Mouse (Mus musculus) gastrocnemius, adult 2 months (tissue): ENCODE results near the gene Adcy7. TPM values are rescaled to one million over a fixed set of nuclear protein-coding genes. Genes with fewer than 3 reads are reported as not detected.

Source experiments
- DNase-seq: peaks from one replicate; pipeline ENCODE4 v3.0.0; 2022
- H3K27ac ChIP-seq: fragments of 200-600 bp; 2 replicates; pipeline ENCODE4 v1.8.1; 2022; ENCODE audit warnings: mild to moderate bottlenecking
- H3K4me3 ChIP-seq: fragments of 200-600 bp; 2 replicates; pipeline ENCODE4 v1.8.1; 2022; ENCODE audit warnings: mild to moderate bottlenecking, moderate library complexity
- CTCF ChIP-seq: fragments of 200-600 bp; IDR thresholded peaks from 2 replicates; pipeline ENCODE4 v1.8.1; 2022; ENCODE audit warnings: antibody characterized with exemption, mild to moderate bottlenecking, moderate library complexity
- intact Hi-C: fragments of 180-260 bp; cut with DNase I; formaldehyde crosslinking; loops from one replicate; pipeline ENCODE4 v1.15.1; 2025
- total RNA-seq, 2 experiments: library from RNA; stranded (reverse); gene quantifications; 2 replicates each; pipeline ENCODE4 v1.2.3; 2021

Adcy7 gene
- total RNA-seq, 2 experiments from 2014 or later = 3.4 to 6.6 TPM

DNA sequence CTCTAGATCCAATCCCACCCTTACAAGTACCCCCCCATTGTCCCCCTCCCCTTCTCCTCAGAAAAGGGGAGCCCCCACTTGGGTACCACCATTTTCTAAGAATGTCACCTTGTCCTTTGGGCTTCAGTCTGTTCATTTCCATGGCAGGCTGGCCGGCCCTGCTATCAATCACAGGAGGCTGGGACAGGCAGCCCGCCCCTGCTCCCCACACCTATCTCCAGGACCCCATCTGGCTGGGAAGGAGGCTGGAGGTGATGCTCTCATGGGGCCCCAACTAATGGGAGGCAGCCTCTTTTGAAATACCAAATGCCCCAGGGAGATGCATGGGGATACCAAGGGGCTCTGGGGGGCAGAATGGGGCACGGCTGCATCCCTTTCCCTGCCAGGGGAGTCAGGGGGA is 20.7 kb downstream of the Adcy7 start:
- no peak overlapping the region for H3K4me3 ChIP-seq
- intact Hi-C loops = no loop called here
- H3K27ac ChIP-seq = no peak overlapping the region
- TF ChIP-seq CTCF = no peak
- DNase-seq = no peak

DNA sequence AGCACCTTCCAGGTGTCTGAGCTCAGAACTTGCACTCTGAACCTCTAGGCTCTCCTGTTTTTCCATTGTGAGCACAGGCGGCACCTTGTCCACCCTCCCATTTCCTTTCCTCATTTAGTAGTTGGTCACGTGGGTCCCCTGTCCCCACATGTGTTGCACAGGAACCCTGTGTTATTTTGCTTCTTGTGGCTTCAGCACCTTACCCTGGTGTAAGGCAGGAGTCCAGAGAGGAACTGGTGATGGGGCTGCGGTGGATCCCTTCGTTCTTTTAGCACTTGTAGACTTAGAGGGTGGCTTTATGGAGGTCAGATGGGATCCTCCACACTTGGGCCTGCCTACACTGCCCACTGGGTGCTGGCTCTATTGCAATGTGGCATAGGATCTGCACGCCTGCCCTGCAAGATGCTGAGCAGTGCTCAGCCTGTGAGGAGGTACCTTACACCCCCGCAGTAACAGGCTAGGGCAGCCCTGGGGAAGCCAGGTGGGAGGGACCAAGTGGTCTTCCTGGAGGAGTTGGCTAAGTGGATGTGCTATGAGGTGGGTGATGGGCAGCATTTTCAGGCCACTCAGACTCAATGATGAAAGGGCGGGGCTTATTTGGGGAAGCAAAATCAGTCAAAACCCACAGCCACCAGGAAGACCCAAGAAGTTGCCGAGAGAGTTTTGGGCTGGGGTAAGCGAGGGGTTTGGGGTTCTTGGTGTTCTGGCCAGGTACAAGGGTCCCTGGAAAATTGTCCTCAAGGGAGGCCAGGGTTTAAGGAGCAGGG is 21.6 kb downstream of the Adcy7 start:
- Histone ChIP-seq H3K27ac (peak overlapping the region; percentile 28), H3K4me3 (peak overlapping the region; percentile 50)
- DNase-seq = no peak
- intact Hi-C loops = no loop called here
- no peak for TF ChIP-seq CTCF

DNA sequence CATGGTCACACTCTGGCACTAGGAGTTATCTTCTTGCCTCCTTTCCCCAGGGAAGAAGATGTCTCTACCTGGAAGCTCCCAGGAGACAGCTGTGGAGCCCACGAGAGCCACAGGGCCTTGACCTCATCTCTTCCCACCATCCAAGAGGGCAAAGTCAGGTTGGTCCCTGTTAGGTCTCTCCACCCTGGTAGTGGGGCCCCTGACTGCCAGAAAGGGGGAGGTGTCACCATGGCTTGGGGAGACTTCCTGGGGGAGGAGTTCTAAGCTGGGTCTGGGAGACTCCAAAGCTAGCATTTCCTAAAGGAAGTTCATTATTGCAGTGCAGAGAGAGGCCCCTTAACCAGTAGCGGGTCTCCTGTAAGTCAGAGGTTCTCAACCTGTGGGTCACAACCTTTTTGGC is 22.8 kb downstream of the Adcy7 start:
- no peak for DNase-seq
- TF ChIP-seq CTCF = no peak
- peak overlapping the region; percentile 50 for H3K4me3 ChIP-seq
- intact Hi-C loops = no loop called here
- H3K27ac ChIP-seq = no peak overlapping the region

DNA sequence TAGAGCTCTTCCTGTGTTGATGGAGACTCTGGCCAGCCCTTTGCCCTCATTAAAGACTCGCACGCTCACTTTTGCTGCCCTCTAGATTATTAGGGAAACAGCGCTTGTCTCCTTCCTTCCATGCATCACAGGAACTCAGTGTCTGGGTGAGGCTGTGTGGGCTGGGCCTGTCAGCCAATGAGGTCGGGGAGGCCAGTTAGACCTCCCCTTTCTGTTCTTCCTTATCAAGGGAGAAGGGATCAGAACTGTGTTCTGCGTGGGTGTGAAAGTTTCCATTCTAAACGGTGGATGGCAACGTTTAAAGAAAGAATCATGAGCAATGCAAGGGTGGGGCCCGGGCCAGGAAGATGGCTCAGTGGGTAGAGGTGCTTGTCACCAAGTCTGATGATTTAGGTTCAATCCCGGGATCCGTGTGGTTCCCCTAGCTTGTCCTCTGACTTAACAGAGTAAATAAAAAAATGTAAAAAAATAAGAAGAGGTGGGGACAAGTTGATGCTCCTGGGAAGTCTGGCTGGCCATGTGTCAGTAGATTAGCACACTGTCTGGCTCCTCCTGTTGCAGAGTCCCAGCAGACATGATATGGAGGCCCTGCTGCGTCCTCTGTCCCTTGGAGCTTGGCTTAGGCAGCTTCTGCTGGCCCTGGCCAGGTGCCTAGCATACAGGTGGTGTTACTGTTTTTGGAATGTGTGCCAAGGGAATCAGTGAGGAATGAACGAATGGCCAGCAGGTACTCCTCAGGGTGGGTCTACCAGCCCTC is 26.0 kb downstream of the Adcy7 start:
- DNase-seq = peak; percentile 43
- TF ChIP-seq CTCF = no peak
- H3K4me3 ChIP-seq = no peak overlapping the region
- no peak overlapping the region for H3K27ac ChIP-seq
- intact Hi-C loops = no loop called here

DNA sequence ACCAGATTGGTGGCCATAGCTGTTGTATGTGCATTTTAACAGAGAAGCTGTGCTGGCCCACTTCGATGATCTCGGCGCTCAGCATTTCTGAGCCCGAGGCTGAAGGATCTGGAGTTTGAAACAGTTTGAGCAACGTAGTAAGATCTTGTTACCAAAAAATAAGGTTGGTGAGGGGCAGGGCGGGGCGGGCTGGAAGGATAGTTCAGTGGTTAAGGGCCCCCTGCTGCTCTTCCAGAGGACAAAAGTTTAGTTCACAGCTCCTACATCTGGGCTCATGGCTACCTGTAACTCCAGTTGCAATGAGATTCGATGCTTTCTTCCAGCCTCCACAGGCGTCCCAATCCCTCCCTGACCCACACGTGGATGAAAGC is 26.5 kb downstream of the Adcy7 start:
- no peak overlapping the region for H3K27ac ChIP-seq
- intact Hi-C loops = no loop called here
- H3K4me3 ChIP-seq = no peak overlapping the region
- no peak for DNase-seq
- no peak for TF ChIP-seq CTCF

DNA sequence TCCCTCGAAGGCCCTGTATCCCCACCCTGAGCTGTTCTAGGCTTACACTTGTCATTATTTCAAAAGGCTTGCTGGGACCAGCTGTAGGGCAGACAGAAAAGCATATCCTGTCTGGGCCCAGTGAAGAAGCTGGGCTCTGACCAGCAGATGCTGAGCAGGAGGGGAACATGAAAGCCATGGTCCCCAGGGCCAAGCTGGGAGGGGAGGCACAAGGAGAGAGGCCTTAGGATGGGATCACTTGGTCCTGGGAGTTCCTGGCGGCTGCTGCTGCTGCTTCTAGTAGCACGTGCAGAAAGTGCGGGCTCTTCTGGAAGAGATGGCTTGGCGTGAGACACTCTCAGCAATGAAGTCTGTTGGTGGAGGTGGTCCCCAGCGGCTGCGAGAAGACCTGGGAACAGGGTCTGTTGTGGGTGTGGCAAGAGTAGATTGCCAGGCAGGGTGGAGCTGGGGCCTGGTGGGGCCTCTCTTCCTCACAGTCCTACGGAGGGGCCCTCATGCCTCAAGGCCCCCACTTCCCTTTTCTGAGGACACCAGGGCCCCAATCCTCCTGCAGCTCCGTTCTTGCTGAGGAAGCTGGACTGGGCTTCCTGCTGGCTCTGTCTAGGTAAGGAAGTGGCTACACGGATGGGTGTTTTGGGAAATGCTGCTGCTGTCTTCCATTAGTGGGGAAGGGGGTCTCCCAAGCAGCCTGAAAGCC is 27.9 kb downstream of the Adcy7 start:
- TF ChIP-seq CTCF = no peak
- no peak overlapping the region for H3K4me3 ChIP-seq
- H3K27ac ChIP-seq = peak overlapping the region; percentile 66
- intact Hi-C loops = no loop called here
- peak; percentile 57 for DNase-seq

DNA sequence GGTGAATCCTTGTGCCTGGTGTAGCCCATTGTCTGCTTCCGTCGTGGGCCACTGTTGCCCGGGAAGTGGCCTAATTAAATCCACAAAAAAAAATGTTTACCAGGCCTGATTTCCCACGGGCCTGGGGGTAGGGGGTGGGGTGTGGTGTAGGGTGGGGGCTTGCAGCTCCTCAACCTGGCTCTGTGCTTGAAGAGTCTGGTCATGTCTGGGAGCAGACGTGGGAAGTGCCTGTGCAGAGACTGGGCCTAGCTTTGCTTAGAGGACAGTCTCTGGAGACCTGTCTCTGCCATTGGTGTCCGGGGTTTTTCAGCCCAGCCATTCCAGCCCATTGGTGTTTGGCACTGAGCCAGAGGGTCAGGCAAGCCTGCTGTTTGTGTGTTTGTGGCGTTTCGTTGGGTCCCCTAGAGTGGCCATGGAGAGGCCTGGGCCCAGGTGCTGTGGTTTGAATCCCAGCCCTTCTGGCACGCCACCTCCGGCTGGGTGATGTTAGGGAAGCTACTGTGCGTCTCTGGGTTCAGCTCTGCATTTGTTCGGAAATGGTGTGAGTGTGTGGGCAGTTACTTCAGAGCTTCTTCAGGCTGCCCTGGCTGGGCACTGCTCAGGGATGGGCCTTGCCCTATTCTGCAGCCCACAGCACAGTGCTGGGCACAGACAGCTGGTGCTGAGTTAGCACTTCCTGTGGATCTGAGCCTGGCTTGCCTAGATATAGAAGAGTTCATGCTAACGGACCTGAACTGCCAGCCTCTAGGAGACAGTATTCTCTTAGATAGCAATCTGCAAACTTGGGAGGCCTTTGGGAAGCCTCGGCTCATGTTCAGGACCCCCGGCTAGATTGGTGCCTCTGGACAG is 29.6 kb downstream of the Adcy7 start:
- no peak for DNase-seq
- Histone ChIP-seq H3K4me3 (no peak overlapping the region), H3K27ac (peak overlapping the region; percentile 32; the same call in 1 of the 2 replicates)
- no peak for TF ChIP-seq CTCF
- intact Hi-C loops = no loop called here

DNA sequence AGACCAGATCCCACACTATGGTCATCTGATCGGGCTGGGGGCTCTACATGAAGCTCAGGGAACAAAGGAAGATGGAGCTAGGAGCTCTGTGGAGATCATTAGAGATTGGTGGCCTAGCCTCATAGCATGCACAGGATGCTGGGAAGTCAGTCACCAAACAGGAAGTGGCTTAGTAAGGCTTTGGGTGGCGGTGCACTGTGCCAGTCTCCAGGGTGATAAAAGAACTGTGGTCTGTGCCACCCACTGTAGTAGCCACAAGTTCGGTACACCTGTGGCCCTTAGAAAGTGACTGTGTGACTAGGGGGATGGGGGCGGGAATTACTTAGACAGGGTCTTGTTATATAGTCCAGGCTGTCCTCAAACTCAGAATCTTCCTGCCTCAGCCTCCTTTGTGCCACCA is 33.6 kb downstream of the Adcy7 start:
- no peak overlapping the region for H3K27ac ChIP-seq
- TF ChIP-seq CTCF = no peak
- peak; percentile 5 for DNase-seq
- intact Hi-C loops = no loop called here
- no peak overlapping the region for H3K4me3 ChIP-seq

DNA sequence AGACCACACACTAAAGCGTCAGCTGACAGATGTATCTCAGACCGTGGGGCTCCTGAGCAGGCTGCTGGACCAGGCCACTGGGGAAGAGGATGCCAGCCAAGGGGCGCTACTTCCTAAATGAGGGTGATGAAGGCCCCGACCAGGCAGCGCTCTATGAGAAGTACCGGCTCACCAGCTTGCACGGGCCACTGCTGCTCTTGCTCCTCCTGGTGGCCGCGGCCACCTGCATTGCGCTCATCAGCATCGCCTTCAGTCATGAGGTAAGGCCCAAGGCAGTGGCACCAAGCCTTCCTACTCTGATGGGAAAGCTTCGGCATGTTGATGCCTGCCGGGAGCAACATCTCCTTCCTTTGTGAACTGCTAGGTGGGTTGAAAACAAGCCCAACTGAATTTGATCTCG is 34.3 kb downstream of the Adcy7 start:
- intact Hi-C loops = no loop called here

DNA sequence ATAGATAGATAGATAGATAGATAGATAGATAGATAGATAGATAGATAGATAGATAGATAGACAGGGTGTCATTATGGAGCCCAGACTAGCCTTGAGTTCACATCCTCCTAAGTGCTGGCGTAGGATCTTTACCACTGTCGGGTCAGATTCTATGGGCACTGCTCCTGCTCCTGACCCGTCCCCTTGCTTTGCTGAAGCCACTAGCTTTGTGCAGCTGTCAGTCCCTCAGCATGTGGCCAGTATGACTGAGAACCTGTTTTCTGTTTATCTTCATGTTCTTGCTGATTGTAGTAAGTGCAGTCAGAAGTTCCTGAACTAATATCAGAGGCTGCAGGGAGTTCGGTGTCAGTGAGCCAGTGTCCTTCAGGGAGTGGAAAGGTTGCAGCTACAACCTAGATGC is 35.5 kb downstream of the Adcy7 start:
- no peak for DNase-seq
- H3K4me3 ChIP-seq = no peak overlapping the region
- no peak for TF ChIP-seq CTCF
- intact Hi-C loops = no loop called here
- H3K27ac ChIP-seq = no peak overlapping the region

More for the DNA sequence above, 34.3 kb downstream of the Adcy7 start:
- Histone ChIP-seq H3K4me3 (no peak overlapping the region), H3K27ac (no peak overlapping the region)
- peak; percentile 45 for TF ChIP-seq CTCF
- peak; percentile 40 for DNase-seq

DNA sequence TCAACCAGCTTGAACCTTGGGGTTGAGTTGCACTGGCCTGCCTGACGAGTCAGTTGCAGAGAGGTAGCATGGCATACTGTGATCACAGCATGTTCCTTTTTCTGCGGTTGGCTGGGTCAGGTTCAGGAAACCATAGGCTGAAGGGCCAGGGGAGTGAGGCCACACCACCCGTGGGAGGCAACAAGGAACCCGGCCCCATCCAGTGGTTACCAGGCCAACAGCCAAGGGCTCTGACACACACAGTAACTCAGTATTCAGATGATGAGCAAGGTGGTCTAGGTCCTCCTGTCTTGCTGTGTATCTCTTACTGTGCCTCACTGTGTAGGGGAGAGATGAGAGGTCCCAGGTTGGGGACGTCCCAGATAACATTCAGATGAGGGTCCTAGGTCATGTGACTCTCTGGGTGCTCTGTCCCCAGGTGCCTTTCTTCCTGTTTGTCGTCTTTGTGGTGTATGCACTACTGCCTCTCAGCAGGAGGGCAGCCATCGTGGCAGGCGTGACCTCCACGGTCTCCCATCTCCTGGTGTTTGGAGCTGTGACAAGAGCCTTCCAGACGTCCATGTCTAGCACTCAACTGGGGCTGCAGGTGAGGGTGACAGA is 37.2 kb downstream of the Adcy7 start:
- TF ChIP-seq CTCF = no peak
- Histone ChIP-seq H3K27ac (no peak overlapping the region), H3K4me3 (no peak overlapping the region)
- peak; percentile 24 for DNase-seq
- intact Hi-C loops = no loop called here

DNA sequence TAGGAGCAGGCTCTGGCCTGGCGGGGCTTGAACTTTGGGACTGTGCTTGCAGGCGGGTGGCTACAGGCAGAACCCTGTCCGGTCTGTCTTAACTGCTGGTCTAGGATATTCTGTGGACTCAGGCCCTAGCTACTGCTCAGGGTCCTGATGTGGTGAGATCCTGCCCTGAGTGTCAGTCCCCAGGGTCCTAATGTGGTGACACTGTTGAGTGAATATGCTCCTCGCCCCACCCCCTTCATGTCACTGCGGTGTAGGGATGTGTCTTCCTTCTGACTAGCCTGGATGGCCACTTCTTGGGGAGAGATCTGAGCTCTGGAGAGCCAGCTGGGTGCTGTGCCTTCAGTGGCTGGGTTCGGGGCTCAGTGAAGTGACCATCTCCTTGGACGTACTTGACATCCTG is 37.7 kb downstream of the Adcy7 start:
- DNase-seq = no peak
- Histone ChIP-seq H3K27ac (peak overlapping the region; percentile 53; the same call in 1 of the 2 replicates), H3K4me3 (no peak overlapping the region)
- intact Hi-C loops = loop anchor here (5.0 kb wide), 1 partner anchor 38 kb away; the partner anchor contains the start of gene Adcy7
- TF ChIP-seq CTCF = no peak
